Mouse (Mus musculus): ENCODE data around the gene Fam19a4.

- peak; percentile 79; the same call in 1 of the 2 replicates for TF ChIP-seq CHD2 (IDR thresholded peaks at IDR 0.05; ENCODE audit: low read depth, low read length)
- peak; percentile 65 for TF ChIP-seq ZNF384 (IDR thresholded peaks at IDR 0.05; ENCODE audit: low read depth, low read length)
These were observed 183.1 kb downstream of the Fam19a4 start for GRCm38 (mm10) chr6:96877105-96877504.

All from ES-E14 (cell line).